In genomic region chr17:45010409-45010808, GRCm38 (mm10) we compare ENCODE assay signal across 17 mouse cellular contexts.
"Had no signal": no experiment of that assay in that cellular context is flagged by ENCODE, and none has a peak within 500 bp of the region (broad histone marks: within the 10 kb centered on the region; RNA-seq: fewer than 3 reads in every experiment).

No protein-coding gene starts in this region.

- ATAC-seq: lung, postnatal 0 days; midbrain, embryonic 13.5 days; midbrain, embryonic 15.5 days had no signal

- H3K9me3 ChIP-seq: lung, embryonic 15.5 days; megakaryocyte, embryonic 14.5 days; midbrain, embryonic 13.5 days; midbrain, embryonic 15.5 days; neural tube, embryonic 12.5 days; stomach, embryonic 15.5 days had no signal

- H3K27me3 ChIP-seq: lung, embryonic 15.5 days; megakaryocyte, embryonic 14.5 days; midbrain, embryonic 13.5 days; midbrain, embryonic 15.5 days; neural tube, embryonic 12.5 days; stomach, embryonic 15.5 days had no signal

- H3K4me2 ChIP-seq: lung, embryonic 15.5 days; midbrain, embryonic 11.5 days; midbrain, embryonic 13.5 days; midbrain, embryonic 15.5 days; neural tube, embryonic 12.5 days; stomach, embryonic 15.5 days had no signal

- H3K9ac ChIP-seq: lung, embryonic 15.5 days; midbrain, embryonic 13.5 days; midbrain, embryonic 15.5 days; neural tube, embryonic 12.5 days; stomach, embryonic 15.5 days had no signal

- H3K4me3 ChIP-seq: lung, embryonic 15.5 days; megakaryocyte, embryonic 14.5 days; midbrain, embryonic 13.5 days; midbrain, embryonic 15.5 days; neural tube, embryonic 12.5 days; stomach, embryonic 15.5 days had no signal

- H3K4me1 ChIP-seq: lung, embryonic 15.5 days; megakaryocyte, embryonic 14.5 days; midbrain, embryonic 13.5 days; midbrain, embryonic 15.5 days; neural tube, embryonic 12.5 days; stomach, embryonic 15.5 days had no signal

- DNase-seq: lung, adult 2 months; lung, postnatal 14 days; lung, postnatal 36 days; right cerebral cortex, postnatal 14 days; thymus, adult 2 months; thymus, postnatal 25 days; thymus, postnatal 4 days had no signal

- H3K27ac ChIP-seq: lung, embryonic 15.5 days; macrophage; midbrain, embryonic 13.5 days; midbrain, embryonic 15.5 days; neural tube, embryonic 12.5 days; stomach, embryonic 15.5 days; stomach, postnatal 0 days had no signal

- H3K36me3 ChIP-seq: lung, embryonic 15.5 days; midbrain, embryonic 13.5 days; midbrain, embryonic 15.5 days; neural tube, embryonic 12.5 days; stomach, embryonic 15.5 days had no signal
